Mouse (Mus musculus) cortical plate, adult 2 months (tissue): ENCODE measurements around the gene Cul9.
"Not testable (repeated sequence)": the region's sequence is repeated elsewhere in the genome, so short reads cannot be mapped to it uniquely, and the experiment has no call there.

Experiments used
- CTCF ChIP-seq: fragments of 200-500 bp; IDR thresholded peaks from 2 replicates; pipeline ENCODE4 v1.5.1; 2011; ENCODE audit warnings: mild to moderate bottlenecking, control low read depth, low read length; ENCODE audit not compliant: insufficient read depth; ENCODE audit errors: extremely low read depth
- POLR2A ChIP-seq: fragments of 200-500 bp; IDR thresholded peaks from 2 replicates; pipeline ENCODE4 v1.6.1; 2011; ENCODE audit warnings: mild to moderate bottlenecking, low read length, control low read depth; ENCODE audit not compliant: insufficient read depth; ENCODE audit errors: extremely low read depth

- not testable (repeated sequence) for TF ChIP-seq CTCF, POLR2A
These were observed 50.1 kb downstream of the Cul9 start for GRCm38 (mm10) chr17:46496081-46496480.
